Mouse (Mus musculus): ENCODE measurements at regions not wholly inside any gene's neighbourhood (a gene's known extent, or its start where the extent isn't known, plus 50 kb on each side); places are given as distances from the start of the nearest gene placed in this dataset.
"Not testable (repeated sequence)": the region's sequence is repeated elsewhere in the genome, so short reads cannot be mapped to it uniquely, and the experiment has no call there.

DNA sequence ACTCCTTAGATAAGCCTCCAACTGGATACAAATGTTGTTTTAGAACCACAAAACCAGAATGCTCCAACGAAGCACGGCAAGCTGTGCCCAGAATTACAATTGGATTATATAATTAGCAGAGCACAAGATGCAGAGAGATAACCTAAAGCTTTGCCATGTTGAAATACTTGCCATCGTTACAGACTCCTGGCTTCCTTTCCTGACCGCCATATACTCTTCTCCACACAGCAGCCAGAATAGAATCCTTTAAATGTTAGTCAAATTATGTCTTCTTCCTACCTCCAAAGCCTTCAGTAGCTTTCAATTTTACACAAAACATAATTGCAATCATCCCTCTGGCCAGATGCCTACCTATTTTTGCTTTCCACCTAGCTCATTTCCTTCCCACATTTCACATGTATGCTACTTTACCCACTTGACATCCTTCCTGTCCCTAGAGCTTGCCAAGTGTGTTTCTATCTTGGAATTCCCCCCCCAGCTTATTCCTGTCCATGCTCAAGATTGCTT is 52.8 kb upstream of the G2e3 start:
- DNase-seq (ENCODE audit: low spot score), result no peak

DNA sequence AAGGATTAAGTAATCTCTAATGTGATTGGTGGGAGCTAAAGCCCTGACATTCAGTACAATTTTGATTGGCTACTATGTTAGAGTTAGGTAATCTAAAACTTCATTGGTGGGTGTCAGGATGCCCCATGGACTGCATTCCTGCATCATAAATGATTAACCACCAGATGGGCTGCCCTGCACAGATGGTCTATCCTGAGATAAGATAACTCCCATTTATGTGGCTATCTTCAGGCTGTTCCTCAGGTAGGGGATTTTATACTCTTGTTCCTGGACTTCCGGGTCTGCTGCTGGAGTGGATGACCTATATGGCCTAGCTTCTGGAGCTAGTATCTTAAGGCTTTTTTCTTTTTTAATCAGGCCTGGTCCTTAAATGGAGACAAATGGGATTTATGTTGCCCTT is 69.5 kb upstream of the G2e3 start:
- no peak for DNase-seq (ENCODE audit: low spot score)

DNA sequence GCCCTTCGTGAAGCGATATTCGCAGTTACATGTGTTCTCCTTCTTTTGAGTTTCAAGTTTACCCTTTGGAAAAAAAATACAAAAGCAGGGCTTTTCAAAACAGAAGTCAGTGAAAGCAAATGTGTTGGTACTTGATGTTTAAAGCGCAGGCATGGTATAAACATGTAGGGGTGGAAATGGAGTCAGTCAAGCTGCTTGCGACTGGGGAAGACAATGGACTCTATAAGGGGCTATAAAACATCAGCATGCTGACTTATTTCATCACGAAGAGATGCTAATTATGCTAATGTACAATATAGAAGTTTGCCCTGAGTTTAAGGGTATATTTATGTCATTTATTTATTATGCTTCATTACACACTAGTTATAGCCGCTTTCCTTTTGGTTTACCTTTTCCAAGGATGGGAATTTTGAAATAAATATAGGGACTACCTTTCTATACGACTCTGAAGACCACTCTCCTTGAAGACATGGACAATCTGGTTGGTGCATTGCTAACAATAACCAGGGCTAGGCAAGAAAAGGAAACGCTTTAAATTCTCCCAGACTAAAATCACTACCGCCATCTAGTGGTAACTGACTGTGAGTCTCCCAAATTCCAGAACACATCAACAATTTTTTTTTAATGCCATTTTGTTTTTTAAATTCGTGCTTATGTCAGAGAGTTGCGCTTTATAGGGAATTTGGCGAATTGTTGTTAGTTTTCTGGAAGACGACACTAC is 71.9 kb upstream of the G2e3 start:
- peak; percentile 14 for DNase-seq (ENCODE audit: low spot score)

DNA sequence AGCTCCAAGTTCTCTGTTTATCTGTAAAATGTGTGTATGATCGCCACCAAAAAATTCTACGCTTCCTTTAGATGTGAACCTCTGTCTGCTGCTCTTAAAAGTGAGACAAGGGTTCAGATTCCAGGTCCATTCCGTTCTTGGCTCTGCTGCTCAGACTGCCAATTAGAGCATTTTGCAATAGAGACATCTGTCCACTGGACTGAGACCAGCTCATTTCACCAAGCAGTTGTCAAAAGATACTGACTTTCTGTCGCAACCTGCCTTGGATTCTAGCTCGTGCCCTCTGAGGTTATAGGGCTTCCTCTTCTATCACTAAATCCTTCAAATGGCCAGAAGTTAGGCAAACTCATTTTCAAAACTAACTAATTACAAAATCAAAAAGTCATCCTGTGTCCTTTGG is 74.4 kb upstream of the G2e3 start:
- peak; percentile 54 for DNase-seq (ENCODE audit: low spot score)

DNA sequence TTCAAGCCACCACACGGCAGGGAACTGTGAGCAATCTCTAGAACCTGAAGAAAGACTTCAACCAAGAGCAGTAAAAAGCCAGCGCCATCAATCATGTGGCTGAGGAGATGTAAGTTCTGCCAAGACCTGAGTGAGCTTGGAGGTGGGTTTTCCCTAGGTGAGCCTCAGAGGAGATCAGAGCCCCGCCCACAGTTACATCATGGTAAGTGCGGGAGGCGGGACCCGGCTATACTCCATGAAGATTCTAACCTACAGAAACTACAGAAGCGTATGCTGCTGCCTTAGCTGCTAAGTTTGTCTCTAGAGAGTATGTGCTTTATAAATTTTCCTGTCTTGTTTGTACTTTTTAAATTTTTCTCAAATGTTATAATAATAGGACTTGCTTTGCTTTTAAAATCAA is 105.0 kb upstream of the G2e3 start:
- DNase-seq (ENCODE audit: low spot score), result no peak

DNA sequence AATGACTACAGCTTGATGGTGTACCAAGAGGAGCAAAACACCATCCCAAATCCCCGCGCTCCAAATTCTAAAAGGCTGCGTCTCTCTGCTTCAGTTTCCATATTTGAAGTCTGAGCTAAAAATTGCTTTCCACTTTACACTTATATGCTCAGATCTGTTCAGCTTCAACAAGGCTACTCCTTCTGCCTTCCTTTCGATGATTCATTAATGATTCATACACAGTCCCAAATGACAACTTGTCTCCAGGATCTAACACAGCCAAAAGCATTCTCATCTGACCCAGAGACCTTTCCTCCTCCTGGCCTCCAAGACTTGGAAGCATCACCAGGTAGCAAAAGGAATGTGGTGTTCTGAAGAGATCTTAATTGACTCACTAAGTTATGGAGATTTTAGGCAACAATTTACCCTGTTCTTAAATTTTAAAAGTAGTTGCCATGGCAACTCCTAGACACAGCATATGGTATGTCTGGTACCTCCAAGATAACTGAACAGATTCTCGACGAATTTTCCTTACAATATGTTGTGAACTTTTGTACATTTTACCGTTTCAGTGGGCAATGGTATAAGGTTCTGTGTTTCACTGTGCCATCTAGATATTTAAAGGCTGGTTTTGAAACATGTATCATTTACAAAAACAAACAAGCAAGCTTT is 106.6 kb upstream of the G2e3 start:
- no peak for DNase-seq (ENCODE audit: low spot score)

DNA sequence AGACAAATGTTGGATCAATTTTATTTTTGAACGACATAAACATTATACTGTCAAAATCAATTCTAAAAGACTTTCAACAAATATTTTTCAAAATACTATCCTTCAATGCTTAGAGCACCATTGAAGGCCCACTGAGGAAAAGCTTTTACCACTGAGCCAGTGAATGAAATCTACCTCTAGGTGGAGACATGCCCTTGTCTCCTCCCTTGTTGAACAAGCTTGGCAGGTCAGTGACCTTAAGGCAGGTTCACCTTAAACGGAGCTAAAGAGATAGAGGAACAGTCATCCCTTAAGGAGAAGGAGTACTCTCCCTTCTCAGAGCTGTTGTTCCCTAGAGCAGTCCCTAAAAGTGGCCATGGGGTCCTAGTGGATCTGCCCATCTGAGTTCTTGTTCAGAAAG is 136.2 kb upstream of the G2e3 start:
- DNase-seq (ENCODE audit: low spot score), result no peak

DNA sequence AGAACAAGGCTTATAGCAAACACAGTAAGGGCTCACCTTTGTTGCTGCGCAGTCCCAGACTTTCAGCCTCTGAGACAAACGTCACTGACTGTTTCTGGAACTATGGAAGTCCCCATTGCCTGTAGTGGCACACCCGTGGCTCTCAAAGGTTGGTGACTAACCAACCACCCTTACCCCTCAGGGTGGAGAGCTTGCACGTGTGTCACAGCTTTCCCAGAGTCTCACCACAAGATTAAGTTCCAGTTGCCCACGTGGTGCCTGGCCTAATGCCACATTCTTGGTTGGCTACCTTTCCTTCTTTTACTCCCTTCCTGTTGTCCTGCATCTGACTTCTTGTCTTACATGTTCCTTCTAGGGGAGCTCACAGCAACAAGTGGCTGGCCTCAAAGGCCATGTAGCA is 151.6 kb upstream of the G2e3 start:
- peak; percentile 13 for DNase-seq (ENCODE audit: low spot score)

DNA sequence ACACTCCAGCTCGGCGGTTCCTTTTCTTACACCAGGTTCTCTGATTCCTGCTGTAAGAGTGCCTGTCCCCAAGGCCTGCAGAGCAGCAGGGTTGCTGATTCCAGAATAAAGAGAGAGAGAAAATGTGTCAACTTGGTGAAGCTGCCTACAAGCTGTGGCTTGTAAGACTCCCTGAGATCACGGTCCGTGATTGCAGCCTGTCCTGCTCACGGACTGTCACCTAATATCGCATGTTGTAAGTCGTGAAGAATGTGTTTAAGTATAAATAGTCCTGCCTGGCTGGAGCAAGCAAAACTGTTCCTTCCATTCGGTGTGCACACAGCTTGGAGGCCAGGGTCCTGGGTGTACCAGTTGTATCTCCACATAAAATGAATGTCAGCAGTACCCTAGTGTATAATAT is 152.7 kb upstream of the G2e3 start:
- peak; percentile 43 for DNase-seq (ENCODE audit: low spot score)

DNA sequence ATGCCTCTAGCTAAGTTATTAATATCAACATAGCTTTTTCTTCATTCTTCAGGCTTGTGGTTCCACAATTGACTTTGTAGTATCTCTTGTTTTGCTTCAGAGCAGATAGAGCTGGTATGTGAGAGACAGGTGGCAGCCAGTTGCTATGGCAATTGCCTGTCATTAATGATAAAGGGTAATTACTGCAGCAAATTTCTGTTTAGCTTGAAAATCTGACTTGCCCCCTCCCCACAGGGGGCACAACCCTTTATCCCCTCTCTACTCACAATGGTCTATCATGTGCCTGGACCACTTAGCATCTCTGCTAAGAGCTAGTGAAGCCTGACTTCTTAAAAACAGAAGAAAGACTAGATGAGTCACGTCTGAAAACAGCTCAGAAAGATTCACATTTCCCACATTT is 157.1 kb upstream of the G2e3 start:
- DNase-seq (ENCODE audit: low spot score), result no peak

DNA sequence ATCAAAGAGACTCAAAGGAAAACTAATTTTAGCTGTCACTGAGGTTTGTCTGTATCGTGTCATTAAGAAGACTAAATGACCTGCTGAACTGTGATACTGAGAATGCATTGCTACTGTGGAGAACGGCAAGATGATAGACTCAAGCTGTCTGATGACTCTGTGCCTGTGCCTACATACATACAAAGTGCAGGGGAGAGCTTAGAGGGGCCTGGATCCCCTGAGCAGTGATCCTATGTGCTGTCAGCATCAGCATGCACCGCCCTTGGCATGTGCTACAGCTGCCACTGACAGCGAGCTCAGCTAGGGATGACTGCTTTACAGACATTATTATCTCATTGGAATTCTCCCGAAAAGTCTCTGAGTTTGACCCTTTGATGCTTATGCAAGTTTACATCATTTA is 157.7 kb upstream of the G2e3 start:
- DNase-seq (ENCODE audit: low spot score), result no peak

DNA sequence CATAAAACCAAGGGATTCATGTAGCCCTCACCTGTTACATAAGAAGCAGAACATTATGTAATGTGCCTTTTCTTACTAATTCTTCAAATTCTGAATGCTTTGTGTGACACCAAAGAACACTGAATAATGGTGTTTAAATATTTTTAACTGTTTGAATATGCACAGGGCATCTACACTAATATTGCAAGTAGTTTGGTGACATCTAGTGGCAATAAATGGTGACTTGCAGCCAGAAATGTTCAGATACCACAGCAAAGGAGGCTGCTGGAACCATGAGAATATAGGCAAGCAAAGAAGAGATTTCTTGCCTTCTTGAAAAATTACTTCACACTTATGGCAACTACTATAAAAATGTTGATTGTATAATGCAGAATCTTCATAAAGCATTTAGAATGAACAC is 159.6 kb upstream of the G2e3 start:
- no peak for DNase-seq (ENCODE audit: low spot score)

DNA sequence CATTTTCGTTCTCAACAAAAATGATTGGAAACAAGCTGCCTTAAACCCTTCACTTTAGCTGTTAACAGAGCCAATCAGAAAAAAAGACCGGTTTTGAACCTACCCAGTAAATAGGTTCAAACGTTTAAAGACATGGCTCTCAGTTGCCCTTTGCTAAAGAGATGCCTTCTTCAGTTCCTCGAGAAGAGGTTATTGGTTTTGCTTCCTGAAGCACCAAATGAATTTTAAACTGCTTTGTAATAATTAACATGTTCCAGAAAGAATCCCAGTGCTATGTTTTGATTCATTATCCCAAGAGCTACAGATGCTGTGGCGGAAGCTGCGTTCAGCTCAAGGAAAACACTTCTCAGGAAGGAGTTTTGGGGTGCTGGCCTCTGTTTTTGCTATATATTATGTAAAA is 160.1 kb upstream of the G2e3 start:
- no peak for DNase-seq (ENCODE audit: low spot score)

DNA sequence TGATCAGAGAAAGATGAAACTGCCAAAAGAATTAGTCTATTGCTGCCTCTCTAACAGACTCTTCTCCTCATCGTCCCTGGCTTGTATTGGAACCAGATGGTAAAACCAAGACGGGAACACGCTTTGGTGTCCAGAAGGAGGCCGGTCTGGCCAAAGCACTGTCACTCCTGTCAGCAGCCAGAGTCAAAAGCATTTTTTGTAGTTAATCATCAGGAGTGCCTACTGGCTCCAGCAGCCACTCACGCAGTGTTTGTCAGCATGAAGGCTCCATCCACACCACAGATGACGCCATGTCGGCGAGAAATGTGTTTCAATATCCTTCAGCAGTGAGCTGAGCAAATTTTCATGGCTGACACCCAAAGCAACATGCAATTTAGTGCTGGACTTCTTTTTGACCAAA is 162.1 kb upstream of the G2e3 start:
- no peak for DNase-seq (ENCODE audit: low spot score)

DNA sequence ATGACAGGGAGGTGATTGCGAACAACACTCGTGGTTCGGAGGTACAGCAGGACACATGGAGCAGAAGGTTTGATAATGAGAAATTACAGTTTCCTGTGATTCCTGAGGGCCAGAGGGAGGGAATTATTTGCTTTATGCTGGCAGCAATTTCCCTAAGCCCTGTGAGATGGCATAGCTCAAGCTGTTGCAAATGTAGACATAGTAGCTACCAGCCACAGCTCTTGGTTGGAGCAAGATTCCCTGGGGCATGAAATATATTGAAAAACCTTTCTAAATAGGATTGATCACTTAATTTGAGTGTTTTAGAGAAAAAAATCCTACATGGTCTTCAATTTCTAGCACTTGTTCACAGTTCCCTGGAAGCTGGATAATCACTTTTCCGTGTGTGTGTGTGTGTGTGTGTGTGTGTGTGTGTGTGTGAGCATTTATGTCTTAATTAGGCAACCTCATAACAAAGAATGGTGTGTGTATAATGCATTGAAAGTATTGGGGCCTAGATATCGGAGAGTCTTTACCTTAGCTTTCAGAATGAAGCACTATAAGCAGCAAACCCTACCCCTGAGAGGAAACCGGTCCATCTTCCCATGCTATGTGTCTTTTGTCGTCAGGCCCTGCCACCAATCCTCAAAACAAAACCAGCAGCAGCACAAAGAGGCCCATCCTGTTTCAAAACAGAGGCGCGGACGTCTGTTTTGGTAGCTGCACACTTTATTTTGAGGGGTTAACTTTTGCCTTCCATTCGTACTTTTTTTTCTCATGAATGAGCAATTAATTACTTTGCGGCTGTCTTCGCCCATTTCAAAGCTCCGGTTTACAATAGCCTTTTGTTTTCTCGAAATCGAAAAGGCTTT is 172.7 kb upstream of the G2e3 start:
- DNase-seq (ENCODE audit: low spot score), result no peak

DNA sequence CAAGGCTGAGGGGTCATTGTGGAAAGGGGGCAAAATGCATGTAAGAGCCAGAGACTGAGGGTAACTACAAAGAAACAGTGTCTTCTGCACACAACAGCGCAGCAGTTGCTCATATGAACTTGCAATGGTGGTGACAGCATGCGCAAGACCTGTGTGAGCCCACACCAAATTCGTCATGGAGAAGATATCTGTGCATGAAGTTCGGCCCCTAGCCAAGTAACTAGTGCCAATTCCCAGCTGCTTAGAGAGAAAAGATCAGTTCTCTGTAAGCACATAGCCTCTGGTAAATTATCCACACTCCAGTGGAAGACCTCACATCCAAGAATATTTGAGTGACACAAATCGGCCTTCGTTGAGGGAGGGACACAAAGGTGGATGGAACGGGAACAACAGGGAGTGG is 182.7 kb upstream of the G2e3 start:
- DNase-seq (ENCODE audit: low spot score), result no peak

DNA sequence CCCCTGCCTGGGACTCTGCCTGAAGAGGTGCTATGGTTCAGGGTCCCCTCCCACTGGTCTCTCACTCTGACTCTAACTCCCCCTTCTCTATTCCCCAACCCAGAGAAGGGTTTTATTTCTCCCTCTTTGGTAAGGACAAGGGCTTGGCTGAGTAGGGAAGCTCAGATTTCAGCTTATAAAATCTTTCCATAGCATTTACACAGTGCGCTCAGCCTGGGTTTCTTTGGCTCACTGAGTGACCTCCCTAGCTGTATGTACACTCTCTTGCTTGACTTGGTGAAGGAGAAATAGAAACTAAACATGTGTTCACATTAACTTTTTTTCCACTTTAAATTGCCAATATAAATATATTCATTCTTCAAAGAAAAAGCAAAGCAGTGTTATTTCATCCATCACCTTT is 186.9 kb upstream of the G2e3 start:
- no peak for DNase-seq (ENCODE audit: low spot score)

DNA sequence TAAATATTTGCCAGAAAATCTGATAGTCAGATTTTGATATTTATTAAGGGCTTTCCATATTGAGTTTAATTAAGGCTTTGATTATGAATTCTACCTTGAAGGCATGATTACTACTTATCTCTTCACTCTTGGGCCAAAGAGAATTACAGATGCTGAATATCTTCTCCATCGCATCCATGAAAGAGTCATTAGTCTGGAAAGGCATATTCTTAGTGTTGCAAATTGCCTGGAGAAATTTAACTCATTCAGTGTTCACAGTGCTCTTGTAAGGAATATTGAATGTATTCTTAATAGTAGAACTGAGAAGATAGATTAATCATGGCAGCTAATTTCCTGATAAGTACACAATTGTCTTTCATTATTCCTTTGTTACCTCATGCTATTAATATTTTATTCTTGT is 187.7 kb upstream of the G2e3 start:
- no peak for DNase-seq (ENCODE audit: low spot score)

DNA sequence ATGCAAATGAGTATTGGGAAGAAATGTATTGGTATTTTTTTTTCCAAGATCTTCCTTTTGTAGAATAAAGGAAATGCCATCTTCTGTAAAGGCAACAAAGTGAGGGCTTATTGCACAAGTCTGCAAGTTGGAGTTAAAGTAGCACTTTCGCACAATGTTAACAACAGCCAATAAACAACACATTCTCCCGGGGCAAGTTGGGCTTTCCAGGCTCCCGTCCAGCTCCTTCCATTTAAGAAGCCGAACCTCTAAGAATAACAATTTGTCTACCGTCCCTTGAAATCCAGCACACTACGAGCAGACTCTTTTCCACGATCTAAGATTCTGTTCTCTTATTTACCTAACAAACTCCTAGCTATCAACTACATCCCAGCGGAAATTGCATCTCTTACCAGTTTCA is 199.9 kb upstream of the G2e3 start:
- DNase-seq (ENCODE audit: low spot score), result no peak

DNA sequence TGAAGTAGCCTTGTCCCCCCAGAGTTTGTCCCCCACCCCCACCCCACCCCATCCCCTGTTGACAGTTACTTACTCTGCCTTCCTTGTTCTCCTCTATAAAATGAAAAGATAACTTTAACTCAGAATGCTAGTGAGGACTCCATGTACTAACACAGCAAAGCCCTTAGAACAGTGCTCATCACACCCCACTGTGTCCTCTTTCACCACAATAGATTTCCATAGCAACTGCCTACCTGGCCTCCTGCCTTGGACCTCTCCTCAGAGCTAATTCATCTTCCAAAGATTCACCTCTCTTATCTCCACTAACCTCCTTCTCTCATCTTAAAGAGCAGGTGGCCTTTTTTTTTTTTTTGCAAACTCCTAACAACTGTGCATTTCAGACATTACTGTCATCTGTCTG is 204.0 kb upstream of the G2e3 start:
- DNase-seq (ENCODE audit: low spot score), result no peak

DNA sequence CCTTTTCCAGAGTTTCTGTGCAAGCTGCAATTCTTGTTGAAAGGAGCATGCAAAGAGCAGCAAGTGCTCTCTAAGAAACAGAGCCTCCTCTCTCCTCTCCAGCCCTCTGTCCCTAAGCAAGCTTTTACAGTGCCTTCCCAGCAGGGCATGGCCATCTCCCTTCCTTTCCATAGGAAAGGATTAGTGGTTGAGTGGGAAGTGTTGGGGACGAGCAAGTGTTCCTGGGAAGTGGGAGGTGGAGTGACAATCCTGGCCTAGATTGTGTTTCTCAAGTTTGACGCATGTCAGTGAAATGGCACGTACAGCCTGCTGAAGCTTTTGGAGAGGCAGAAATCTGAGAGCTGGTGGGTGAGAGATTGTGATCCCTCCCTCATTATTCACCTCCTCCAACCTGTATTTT is 204.7 kb upstream of the G2e3 start:
- no peak for DNase-seq (ENCODE audit: low spot score)

DNA sequence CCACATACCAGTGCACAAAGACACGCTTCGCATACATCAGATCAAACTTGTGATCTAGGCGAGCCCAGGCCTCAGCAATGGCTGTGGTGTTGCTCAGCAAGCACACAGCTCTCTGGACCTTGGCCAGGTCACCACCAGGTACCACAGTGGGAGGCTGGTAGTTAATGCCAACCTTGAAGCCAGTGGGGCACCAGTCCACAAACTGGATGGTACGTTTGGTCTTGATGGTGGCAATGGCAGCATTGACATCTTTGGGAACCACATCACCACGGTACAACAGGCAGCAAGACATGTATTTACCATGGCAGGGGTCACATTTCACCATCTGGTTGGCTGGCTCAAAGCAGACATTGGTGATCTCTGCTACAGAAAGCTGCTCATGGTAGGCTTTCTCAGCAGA is 214.2 kb upstream of the G2e3 start:
- DNase-seq (ENCODE audit: low spot score), result not testable (repeated sequence)

DNA sequence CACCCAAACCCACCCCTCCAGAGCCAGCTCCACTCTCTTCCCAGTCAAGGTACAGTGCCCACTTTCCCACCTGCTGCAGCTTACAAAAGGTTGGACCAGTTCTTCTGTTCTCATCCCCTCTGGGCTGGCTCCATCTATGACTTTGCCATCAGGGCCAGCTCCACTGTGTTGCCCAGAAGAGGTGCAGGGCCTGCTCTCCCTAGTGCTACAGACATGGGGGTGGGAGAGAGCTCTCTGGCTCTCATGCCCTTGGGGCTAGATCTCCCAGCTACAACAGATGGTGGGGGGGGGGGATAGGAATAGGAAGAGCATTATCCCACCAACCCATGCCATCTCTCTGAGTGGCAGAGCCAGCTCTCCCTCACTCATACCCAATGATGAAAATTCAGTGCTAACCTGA is 219.6 kb upstream of the G2e3 start:
- DNase-seq (ENCODE audit: low spot score), result no peak
